Mouse (Mus musculus) forebrain, embryonic 12.5 days (tissue): ENCODE results near the gene Ifnl2. TPM values are rescaled to one million over a fixed set of nuclear protein-coding genes. Genes with fewer than 3 reads are reported as not detected.
A peak's percentile ranks its signal among the peaks of the same experiment; 100 is the strongest.
"Not testable (repeated sequence)": the region's sequence is repeated elsewhere in the genome, so short reads cannot be mapped to it uniquely, and the experiment has no call there.

Source experiments
- ATAC-seq: fragments of 200-750 bp; cut with Nextera tagmentation; 2 replicates; pipeline ENCODE4 v1.8.0; 2017; ENCODE audit warnings: moderate TSS enrichment; ENCODE audit not compliant: low FRiP score
- H3K27ac ChIP-seq: fragments of 300-500 bp; sonication (generic); 2 replicates; pipeline ENCODE4 v1.5.1; 2016; ENCODE audit warnings: mild to moderate bottlenecking
- H3K27me3 ChIP-seq: fragments of 300-500 bp; sonication (generic); 2 replicates; pipeline ENCODE4 v1.6.1; 2016; ENCODE audit warnings: mild to moderate bottlenecking
- H3K36me3 ChIP-seq: fragments of 300-500 bp; sonication (generic); replicated peaks from 2 replicates; pipeline ENCODE4 v1.6.1; 2016; ENCODE audit warnings: mild to moderate bottlenecking
- H3K4me1 ChIP-seq: fragments of 300-500 bp; sonication (generic); 2 replicates; pipeline ENCODE4 v1.6.1; 2016
- H3K4me2 ChIP-seq: fragments of 300-500 bp; sonication (generic); 2 replicates; pipeline ENCODE4 v1.6.1; 2016; ENCODE audit warnings: mild to moderate bottlenecking, moderate library complexity
- H3K4me3 ChIP-seq: fragments of 300-500 bp; sonication (generic); replicated peaks from 2 replicates; pipeline ENCODE4 v1.5.1; 2016; ENCODE audit warnings: mild to moderate bottlenecking
- H3K9ac ChIP-seq: fragments of 300-500 bp; sonication (generic); 2 replicates; pipeline ENCODE4 v1.6.1; 2016; ENCODE audit warnings: mild to moderate bottlenecking
- H3K9me3 ChIP-seq: fragments of 300-500 bp; sonication (generic); 2 replicates; pipeline ENCODE4 v1.6.1; 2016
- WGBS: fragments of 180-500 bp; shearing (Covaris S2); methylation state at CpG from one replicate; pipeline ENCODE4 v1.1.7; 2016; 5-methylcytosine and 5-hydroxymethylcytosine counted together
- polyA plus RNA-seq: library from polyadenylated mRNA; unstranded; fragments of >200 nt; fragmentation: Nextera tagmentation; extraction: Ambion mirVana; gene quantifications from 2 replicates; pipeline ENCODE4 v1.2.1, GENCODE M21; 2016

The Ifnl2 gene
- polyA plus RNA-seq, 1 experiment from 2014 or later: not detected

GRCm38 (mm10) chr7:28540526-28540925 is 30.3 kb upstream of the Ifnl2 start, which contains the start of gene Sycn:
Sycn (plus strand) TSS chr7:28540885.
- Histone ChIP-seq H3K4me3 (no peak within 1 kb of the TSS), H3K4me2 (no peak within 1 kb of the TSS), H3K27me3 (peaks cover 25% of the 10 kb centered on the region), H3K9ac (no peak within 1 kb of the TSS), H3K9me3 (no peaks in the 10 kb centered on the region), H3K27ac (no peak within 1 kb of the TSS), H3K4me1 (peaks cover 5% of the 10 kb centered on the region), H3K36me3 (no peaks in the 10 kb centered on the region)
- whole genome bisulfite sequencing: 89% methylated on average over 4 of the region's 4 CpGs
- no peak for ATAC-seq

GRCm38 (mm10) chr7:28538886-28539285 is 28.6 kb upstream of the Ifnl2 start:
- H3K9me3 ChIP-seq, H3K4me3 ChIP-seq, H3K27ac ChIP-seq, H3K36me3 ChIP-seq, ATAC-seq, H3K4me1 ChIP-seq, H3K4me2 ChIP-seq, H3K9ac ChIP-seq, H3K27me3 ChIP-seq: not testable (repeated sequence)
- 88% methylated on average over 6 of the region's 6 CpGs for WGBS

- no peaks in the 10 kb centered on the region for H3K36me3 ChIP-seq
- H3K9ac ChIP-seq: no peak overlapping the region
- H3K9me3 ChIP-seq: no peaks in the 10 kb centered on the region
- WGBS: 77% methylated on average over 8 of the region's 8 CpGs
- H3K27ac ChIP-seq: no peak overlapping the region
- H3K27me3 ChIP-seq: no peaks in the 10 kb centered on the region
- no peak overlapping the region for H3K4me2 ChIP-seq
- no peak for ATAC-seq
- H3K4me1 ChIP-seq: no peaks in the 10 kb centered on the region
- no peak overlapping the region for H3K4me3 ChIP-seq
Measured at GRCm38 (mm10) chr7:28532005-28532404, 21.8 kb upstream of the Ifnl2 start.

GRCm38 (mm10) chr7:28527922-28528719 is 17.9 kb upstream of the Ifnl2 start:
- Histone ChIP-seq H3K4me1 (no peaks in the 10 kb centered on the region), H3K36me3 (no peaks in the 10 kb centered on the region), H3K27me3 (no peaks in the 10 kb centered on the region), H3K27ac (no peak overlapping the region), H3K4me3 (no peak overlapping the region), H3K9me3 (no peaks in the 10 kb centered on the region), H3K9ac (no peak overlapping the region), H3K4me2 (no peak overlapping the region)
- 11% methylated on average over 19 of the region's 19 CpGs for WGBS
- ATAC-seq: 0 out of 2 replicates have a peak, but pooled peaks have one; percentile 53

- not testable (repeated sequence) for H3K4me3 ChIP-seq, H3K36me3 ChIP-seq, H3K27ac ChIP-seq, H3K9me3 ChIP-seq, H3K4me1 ChIP-seq, H3K27me3 ChIP-seq, ATAC-seq, H3K4me2 ChIP-seq, H3K9ac ChIP-seq
- WGBS: 72% methylated on average over 5 of the region's 6 CpGs
Measured at GRCm38 (mm10) chr7:28522536-28522935, 12.3 kb upstream of the Ifnl2 start, which contains the start of gene Ifnl3. Ifnl3 (plus strand) TSS chr7:28522836.

- H3K27me3 ChIP-seq: no peaks in the 10 kb centered on the region
- H3K9me3 ChIP-seq: 0 out of 2 replicates have a peak, but pooled peaks cover 2% of the 10 kb centered on the region
- no peak overlapping the region for H3K27ac ChIP-seq
- H3K9ac ChIP-seq: no peak overlapping the region
- no peak for ATAC-seq
- no peaks in the 10 kb centered on the region for H3K36me3 ChIP-seq
- H3K4me2 ChIP-seq: no peak overlapping the region
- no peaks in the 10 kb centered on the region for H3K4me1 ChIP-seq
- WGBS: 73% methylated on average over 8 of the region's 8 CpGs
- H3K4me3 ChIP-seq: no peak overlapping the region
Measured at GRCm38 (mm10) chr7:28511441-28511840, 1.2 kb upstream of the Ifnl2 start.

GRCm38 (mm10) chr7:28509121-28509520 is 1.1 kb downstream of the Ifnl2 start:
- 78% methylated on average over 2 of the region's 2 CpGs for WGBS
- ATAC-seq, H3K27me3 ChIP-seq, H3K36me3 ChIP-seq, H3K4me1 ChIP-seq, H3K4me3 ChIP-seq, H3K9ac ChIP-seq, H3K27ac ChIP-seq, H3K9me3 ChIP-seq, H3K4me2 ChIP-seq: not testable (repeated sequence)

- H3K4me1 ChIP-seq: no peaks in the 10 kb centered on the region
- H3K4me2 ChIP-seq: no peak overlapping the region
- H3K27me3 ChIP-seq: peaks cover 5% of the 10 kb centered on the region; the same call in 1 of the 2 replicates
- no peaks in the 10 kb centered on the region for H3K36me3 ChIP-seq
- peaks cover 6% of the 10 kb centered on the region; the same call in 1 of the 2 replicates for H3K9me3 ChIP-seq
- 9% methylated on average over 5 of the region's 5 CpGs for WGBS
- no peak overlapping the region for H3K4me3 ChIP-seq
- no peak for ATAC-seq
- H3K27ac ChIP-seq: no peak overlapping the region
- no peak overlapping the region for H3K9ac ChIP-seq
Measured at GRCm38 (mm10) chr7:28505585-28505984, 4.7 kb downstream of the Ifnl2 start.

GRCm38 (mm10) chr7:28495426-28495825 is 14.8 kb downstream of the Ifnl2 start:
- Histone ChIP-seq H3K4me2 (no peak overlapping the region), H3K36me3 (no peaks in the 10 kb centered on the region), H3K4me3 (no peak overlapping the region), H3K27ac (no peak overlapping the region), H3K9me3 (no peaks in the 10 kb centered on the region), H3K9ac (no peak overlapping the region), H3K27me3 (no peaks in the 10 kb centered on the region), H3K4me1 (peaks cover 7% of the 10 kb centered on the region)
- no peak for ATAC-seq
- 69% methylated on average over 11 of the region's 11 CpGs for WGBS

GRCm38 (mm10) chr7:28492310-28492709 is 17.9 kb downstream of the Ifnl2 start:
- Histone ChIP-seq H3K36me3 (no peaks in the 10 kb centered on the region), H3K4me2 (no peak overlapping the region), H3K27ac (no peak overlapping the region), H3K9me3 (no peaks in the 10 kb centered on the region), H3K9ac (no peak overlapping the region), H3K4me1 (peaks cover 13% of the 10 kb centered on the region), H3K27me3 (peaks cover 16% of the 10 kb centered on the region), H3K4me3 (no peak overlapping the region)
- no peak for ATAC-seq
- WGBS: 83% methylated on average over 8 of the region's 8 CpGs

- Histone ChIP-seq H3K9ac (no peak overlapping the region), H3K36me3 (no peaks in the 10 kb centered on the region), H3K9me3 (no peaks in the 10 kb centered on the region), H3K27me3 (peaks cover 22% of the 10 kb centered on the region), H3K4me3 (no peak overlapping the region), H3K4me2 (peak overlapping the region; percentile 21; the same call in 1 of the 2 replicates), H3K27ac (no peak overlapping the region), H3K4me1 (peaks cover 13% of the 10 kb centered on the region)
- WGBS: 31% methylated on average over 13 of the region's 14 CpGs
- no peak for ATAC-seq
Measured at GRCm38 (mm10) chr7:28490903-28491302, 19.4 kb downstream of the Ifnl2 start.

- H3K27me3 ChIP-seq: peaks cover 25% of the 10 kb centered on the region
- H3K9me3 ChIP-seq: no peaks in the 10 kb centered on the region
- no peak overlapping the region for H3K9ac ChIP-seq
- H3K4me3 ChIP-seq: no peak overlapping the region
- peaks cover 13% of the 10 kb centered on the region for H3K4me1 ChIP-seq
- no peaks in the 10 kb centered on the region for H3K36me3 ChIP-seq
- no peak for ATAC-seq
- no peak overlapping the region for H3K27ac ChIP-seq
- H3K4me2 ChIP-seq: peak overlapping the region; percentile 21
- WGBS: 1% methylated on average over 10 of the region's 10 CpGs
Measured at GRCm38 (mm10) chr7:28490410-28490809, 19.8 kb downstream of the Ifnl2 start.

GRCm38 (mm10) chr7:28488030-28488491 is 22.2 kb downstream of the Ifnl2 start:
- Histone ChIP-seq H3K27ac (no peak overlapping the region), H3K4me2 (peak overlapping the region; percentile 45), H3K9me3 (no peaks in the 10 kb centered on the region), H3K4me1 (peaks cover 9% of the 10 kb centered on the region), H3K4me3 (peak overlapping the region; percentile 13), H3K36me3 (no peaks in the 10 kb centered on the region), H3K9ac (no peak overlapping the region), H3K27me3 (peaks cover 29% of the 10 kb centered on the region)
- ATAC-seq: no peak
- 4% methylated on average over 16 of the region's 16 CpGs for WGBS
